Mouse (Mus musculus) lung, adult 2 months (tissue): ENCODE data around the gene Cd22. TPM values are rescaled to one million over a fixed set of nuclear protein-coding genes. Genes with fewer than 3 reads are reported as not detected.
"Not testable (repeated sequence)": the region's sequence is repeated elsewhere in the genome, so short reads cannot be mapped to it uniquely, and the experiment has no call there.

ENCODE experiments used
- DNase-seq: peaks from one replicate; pipeline ENCODE4 v3.0.0; 2022
- H3K4me1 ChIP-seq: fragments of 200-500 bp; 2 replicates; pipeline ENCODE4 v1.6.1; 2011; ENCODE audit warnings: low read length; ENCODE audit not compliant: control insufficient read depth, insufficient read depth
- H3K4me3 ChIP-seq: fragments of 200-500 bp; replicated peaks from 2 replicates; pipeline ENCODE3; 2011; ENCODE audit warnings: low read depth, mild to moderate bottlenecking, control low read depth, low read length; ENCODE audit errors: extremely low read depth
- CTCF ChIP-seq: fragments of 200-500 bp; IDR thresholded peaks from 2 replicates; pipeline ENCODE4 v1.5.1; 2011; ENCODE audit warnings: mild to moderate bottlenecking, low read length, control low read depth; ENCODE audit not compliant: insufficient read depth
- POLR2A ChIP-seq: fragments of 200-500 bp; IDR thresholded peaks from 2 replicates; pipeline ENCODE4 v1.6.1; 2011; ENCODE audit warnings: low read depth, mild to moderate bottlenecking, control low read depth, low read length, borderline replicate concordance; ENCODE audit errors: extremely low read depth
- WGBS: fragments of 180-500 bp; shearing (Covaris S2); methylation state at CpG from one replicate; pipeline ENCODE4 v1.1.7; 2018; 5-methylcytosine and 5-hydroxymethylcytosine counted together
- polyA plus RNA-seq: library from polyadenylated mRNA; depleted of rRNA; stranded (reverse); fragments of >200 nt; gene quantifications from 2 replicates; pipeline ENCODE4 v1.2.3, GENCODE M21; 2012; rRNA removed

Cd22 gene
- polyA plus RNA-seq = 14.4 and 19.3 TPM in 2 replicates

DNA sequence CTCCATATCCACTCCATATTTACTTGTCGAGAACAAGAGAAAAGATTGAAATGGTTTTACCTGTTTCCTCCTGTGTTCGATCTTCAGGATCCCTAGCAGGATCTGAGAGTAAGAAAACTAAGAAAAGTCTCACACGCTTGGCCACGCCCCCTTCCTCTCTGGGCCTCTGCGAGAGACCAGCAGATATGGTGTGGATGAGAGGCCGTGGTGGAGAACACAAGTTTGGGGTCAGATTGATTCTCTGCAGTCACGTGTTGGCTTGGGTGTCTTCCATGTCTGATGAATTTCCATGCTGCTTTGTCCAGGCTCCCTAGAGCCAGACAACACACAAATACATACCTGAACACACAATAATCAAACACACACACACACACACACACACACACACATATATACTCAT is at the start of gene Cd22:
Gene Cd22 (minus strand): TSS at position 167 of the 400 bp plus-strand sequence.
- no peak for TF ChIP-seq POLR2A
- TF ChIP-seq CTCF = no peak
- DNase-seq = no peak
- Histone ChIP-seq H3K4me3 (no peak within 1 kb of the TSS), H3K4me1 (no peaks in the 10 kb centered on the region)
- WGBS = 37% methylated on average over 7 of the region's 7 CpGs

DNA sequence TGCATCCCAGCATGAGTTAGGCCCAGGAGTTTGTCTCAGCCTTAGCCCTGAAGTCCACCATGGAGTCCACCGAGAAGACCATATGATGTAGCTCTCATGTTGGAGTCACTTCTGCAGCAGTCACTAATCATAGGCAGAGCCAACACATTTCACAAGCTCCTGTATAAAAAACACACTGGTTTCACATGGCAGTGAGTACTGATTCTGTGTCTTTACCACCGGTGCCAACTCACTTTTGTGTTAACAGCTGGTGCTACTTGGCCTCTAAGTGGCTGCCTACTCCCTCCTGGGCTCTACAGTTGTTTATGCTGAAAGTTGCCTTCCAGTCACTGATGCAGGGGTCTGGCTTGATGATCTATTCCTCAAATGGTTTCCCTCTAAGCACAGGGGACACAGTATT is 44.4 kb upstream of the Cd22 start, which contains the start of gene Hamp2:
Gene Hamp2 (minus strand): TSS at position 101 of the 400 bp plus-strand sequence.
- not testable (repeated sequence) for H3K4me3 ChIP-seq, DNase-seq, H3K4me1 ChIP-seq
- WGBS = 62% methylated on average over 2 of the region's 2 CpGs

DNA sequence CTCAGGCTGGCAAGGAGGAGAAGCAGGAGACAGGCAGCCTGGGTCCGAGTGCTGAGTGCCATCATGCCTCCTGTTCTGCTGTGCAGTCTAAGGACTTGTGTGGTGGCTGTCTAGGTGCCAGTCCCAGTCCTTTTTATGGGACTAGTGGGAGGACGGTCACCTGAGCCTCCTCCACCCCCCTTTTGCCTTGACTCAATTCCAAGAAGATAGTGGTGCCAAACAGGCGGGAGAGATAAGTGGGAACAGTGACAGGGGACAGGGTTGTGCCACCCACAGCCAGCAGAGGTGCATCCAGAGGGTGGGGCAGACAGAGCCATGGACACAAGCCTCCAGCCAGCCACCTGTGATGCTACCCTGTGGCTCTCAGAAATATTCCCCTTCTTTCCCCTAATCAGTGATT is 43.9 kb upstream of the Cd22 start:
- no peak for DNase-seq
- no peak for TF ChIP-seq POLR2A
- no peak for TF ChIP-seq CTCF
- Histone ChIP-seq H3K4me3 (no peak overlapping the region), H3K4me1 (no peaks in the 10 kb centered on the region)
- 44% methylated on average over 3 of the region's 3 CpGs for WGBS

DNA sequence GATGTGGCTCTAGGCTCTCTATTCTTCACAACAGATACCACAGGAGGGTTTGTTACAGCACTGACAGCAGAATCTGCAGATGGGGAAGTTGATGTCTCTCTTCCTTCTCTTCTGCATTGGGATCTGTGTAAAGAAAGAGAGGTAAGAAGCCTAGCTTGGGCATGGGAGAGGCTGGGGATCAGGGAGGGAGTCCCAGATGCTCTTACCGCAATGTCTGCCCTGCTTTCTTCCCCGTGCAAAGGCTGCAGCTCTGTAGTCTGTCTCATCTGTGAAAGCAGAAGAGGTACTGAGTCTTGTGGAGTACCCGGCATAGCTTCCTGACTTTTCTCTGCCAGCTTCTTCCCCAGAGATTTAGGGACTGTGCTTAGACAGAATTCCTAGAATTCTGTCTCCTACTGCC is 42.3 kb upstream of the Cd22 start:
- WGBS = 39% methylated on average over 3 of the region's 3 CpGs
- H3K4me3 ChIP-seq, H3K4me1 ChIP-seq, DNase-seq: not testable (repeated sequence)

DNA sequence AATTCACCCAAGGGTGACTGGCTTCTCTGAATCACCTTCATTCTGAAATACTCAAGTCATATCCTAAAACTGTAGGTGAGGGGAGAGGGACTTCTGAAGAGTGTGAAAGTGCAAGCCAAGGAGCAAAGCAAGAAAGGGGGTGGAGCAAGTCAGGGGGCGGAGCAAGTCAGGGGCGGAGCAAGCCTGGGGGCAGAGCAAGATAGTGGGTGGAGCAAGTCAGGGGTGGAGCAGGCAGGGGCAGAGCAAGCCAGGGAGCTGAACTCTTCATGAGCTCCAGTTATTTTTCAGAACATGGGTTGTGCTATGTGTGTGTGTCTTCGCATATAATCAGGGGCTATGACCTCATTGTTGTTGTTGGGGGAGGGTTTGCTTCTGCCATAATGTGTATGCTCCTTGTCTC is 40.1 kb upstream of the Cd22 start:
- TF ChIP-seq CTCF = no peak
- no peak for TF ChIP-seq POLR2A
- WGBS = 64% methylated on average over 3 of the region's 3 CpGs
- H3K4me3 ChIP-seq = no peak overlapping the region
- H3K4me1 ChIP-seq = no peaks in the 10 kb centered on the region
- no peak for DNase-seq

DNA sequence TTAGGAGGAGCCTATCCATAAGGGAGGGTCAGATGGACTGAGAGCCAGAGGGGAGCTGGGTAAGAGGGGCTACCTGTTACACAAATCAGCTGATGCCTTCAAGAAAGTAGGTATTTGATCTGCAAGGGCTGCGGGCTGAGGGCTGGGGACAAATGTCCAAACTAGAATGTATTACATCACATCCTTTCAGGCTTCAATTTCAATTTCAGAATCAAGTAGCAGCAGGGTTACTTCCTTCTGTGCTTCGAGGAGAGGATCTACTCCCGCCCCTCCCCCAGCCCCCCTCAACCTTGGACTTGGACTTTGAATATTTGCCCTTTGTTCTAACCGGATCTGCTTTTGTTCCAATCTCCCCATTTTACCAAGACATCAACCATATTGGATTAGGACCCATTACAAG is 37.1 kb upstream of the Cd22 start:
- TF ChIP-seq POLR2A (no peak), CTCF (no peak)
- H3K4me3 ChIP-seq = no peak overlapping the region
- no peak for DNase-seq
- no peaks in the 10 kb centered on the region for H3K4me1 ChIP-seq
- WGBS = 32% methylated on average over 4 of the region's 4 CpGs

DNA sequence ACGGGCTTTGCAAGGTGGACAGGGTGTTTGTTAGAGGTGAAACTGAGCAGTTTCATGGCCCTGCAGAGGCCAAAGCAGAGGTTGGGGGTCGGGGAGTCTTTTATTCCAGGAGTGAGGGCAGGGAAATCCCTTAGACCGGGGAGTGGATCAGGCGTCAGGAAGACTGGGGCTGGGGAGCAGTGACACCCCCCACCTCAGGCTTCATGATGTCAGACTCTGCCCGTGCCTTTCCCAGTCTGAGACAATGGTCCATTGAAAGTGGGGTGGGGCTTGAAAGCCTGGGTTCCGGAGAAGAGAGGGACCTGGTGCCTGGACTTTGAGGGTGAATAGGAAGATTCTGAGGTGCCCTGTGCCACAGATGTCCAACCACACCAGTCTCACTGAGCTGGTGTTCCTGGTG is 36.6 kb upstream of the Cd22 start:
- WGBS = 28% methylated on average over 6 of the region's 6 CpGs
- Histone ChIP-seq H3K4me3 (no peak overlapping the region), H3K4me1 (no peaks in the 10 kb centered on the region)
- TF ChIP-seq CTCF = no peak
- TF ChIP-seq POLR2A = no peak
- DNase-seq = no peak

DNA sequence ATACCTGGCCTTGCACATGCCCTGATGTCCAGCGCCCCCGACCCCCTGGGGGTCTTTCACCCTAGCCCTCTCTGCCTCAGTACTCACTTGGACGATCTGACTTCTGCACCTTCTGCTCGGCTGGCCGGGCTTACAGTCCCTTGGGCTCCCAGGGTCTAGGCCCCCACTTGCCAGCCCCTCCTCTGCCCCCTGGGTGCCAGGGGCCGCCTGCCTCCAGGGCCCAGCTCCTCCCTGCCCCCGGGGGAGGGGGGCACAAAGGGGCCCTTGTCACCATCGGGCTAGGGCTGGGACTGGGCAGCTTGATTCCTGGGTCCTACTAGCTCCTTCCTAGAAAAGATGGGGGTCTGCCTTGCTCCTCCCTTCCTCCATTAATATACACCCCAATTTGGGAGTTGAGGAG is 34.6 kb upstream of the Cd22 start, which contains the start of gene Mag:
Gene Mag (minus strand): TSS at position 142 of the 400 bp plus-strand sequence.
- Histone ChIP-seq H3K4me3 (no peak within 1 kb of the TSS), H3K4me1 (no peaks in the 10 kb centered on the region)
- DNase-seq = no peak
- 75% methylated on average over 8 of the region's 8 CpGs for WGBS
- TF ChIP-seq POLR2A (no peak), CTCF (no peak)

DNA sequence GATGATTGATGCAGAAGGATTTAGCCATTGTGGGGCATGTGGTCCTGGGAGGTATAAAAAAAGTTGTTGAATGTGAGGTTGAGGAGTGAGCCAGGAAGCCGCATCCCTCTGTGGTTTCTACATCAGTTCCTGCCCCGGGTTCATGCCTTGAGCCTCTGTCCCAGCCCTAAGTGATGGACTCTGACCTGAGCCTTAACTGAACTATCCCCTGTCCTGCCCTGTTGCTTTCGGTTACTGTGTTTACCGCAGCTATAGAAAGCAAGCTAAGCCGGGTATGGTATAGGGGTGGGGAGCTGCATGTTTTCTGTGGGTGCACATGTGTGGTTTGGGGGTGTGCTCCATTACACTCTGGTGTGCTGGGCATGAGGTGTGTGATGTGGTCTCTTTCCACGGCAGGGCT is 29.6 kb upstream of the Cd22 start:
- 63% methylated on average over 6 of the region's 6 CpGs for WGBS
- Histone ChIP-seq H3K4me1 (peaks cover 2% of the 10 kb centered on the region; the same call in 1 of the 2 replicates), H3K4me3 (no peak overlapping the region)
- no peak for TF ChIP-seq CTCF
- TF ChIP-seq POLR2A = no peak
- DNase-seq = no peak

DNA sequence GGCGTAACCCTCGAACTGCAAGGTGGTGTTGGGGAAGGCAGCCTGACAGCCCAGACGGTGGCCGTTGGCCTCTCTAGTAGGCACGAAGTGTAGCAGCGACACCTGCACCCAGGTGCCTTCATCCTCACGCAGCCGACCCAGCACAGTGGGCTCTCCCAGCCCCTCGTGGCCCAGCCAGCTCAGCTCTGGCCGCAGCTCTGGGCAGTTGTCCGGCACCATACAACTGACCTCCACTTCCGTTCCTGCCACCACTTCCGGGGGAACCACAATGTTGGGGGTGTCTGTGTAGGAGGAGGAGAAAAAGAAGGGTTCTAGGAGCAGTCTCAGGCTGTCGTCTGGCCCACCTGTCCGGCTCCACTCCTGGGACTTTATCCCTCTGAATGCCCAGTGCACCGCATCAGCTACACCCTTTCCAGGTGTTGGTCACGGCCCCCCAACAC is 28.9 kb upstream of the Cd22 start:
- TF ChIP-seq CTCF = no peak
- TF ChIP-seq POLR2A = no peak
- no peak for DNase-seq
- Histone ChIP-seq H3K4me3 (peak overlapping the region; percentile 51), H3K4me1 (peaks cover 2% of the 10 kb centered on the region; the same call in 1 of the 2 replicates)
- WGBS = 19% methylated on average over 17 of the region's 17 CpGs
